Mouse (Mus musculus) testis, adult 10 weeks (tissue): Measurements from ENCODE around the gene Plppr1. TPM values are rescaled to one million over a fixed set of nuclear protein-coding genes. Genes with fewer than 3 reads are reported as not detected.

Experiments
- polyA plus RNA-seq: library from polyadenylated mRNA; stranded (reverse); fragments of 350-450 nt; fragmentation: Illumina TruSeq; extraction: RNeasy Lipid Tissue Mini Kit (QIAGEN cat#74804); gene quantifications from one replicate; pipeline ENCODE4 v1.2.3, GENCODE M21; 2014; ENCODE audit warnings: low read depth, low replicate concordance

Gene Plppr1
- 0.14 TPM for polyA plus RNA-seq

GRCm38 (mm10) chr4:49059021-49059401 lies at the start of gene Plppr1:
Gene Plppr1, plus strand, starts transcription at chr4:49059273.

